Mouse (Mus musculus) hindlimb bud, embryonic 11.5 days (tissue): ENCODE measurements at regions not wholly inside any gene's neighbourhood (a gene's known extent, or its start where the extent isn't known, plus 50 kb on each side); places are given as distances from the start of the nearest gene placed in this dataset.
A peak's percentile ranks its signal among the peaks of the same experiment; 100 is the strongest.

Experiments used
- DNase-seq: peaks from one replicate; pipeline ENCODE4 v3.0.0-alpha.2; 2012; ENCODE audit warnings: low read depth, low spot score; ENCODE audit errors: extremely low spot score

DNA sequence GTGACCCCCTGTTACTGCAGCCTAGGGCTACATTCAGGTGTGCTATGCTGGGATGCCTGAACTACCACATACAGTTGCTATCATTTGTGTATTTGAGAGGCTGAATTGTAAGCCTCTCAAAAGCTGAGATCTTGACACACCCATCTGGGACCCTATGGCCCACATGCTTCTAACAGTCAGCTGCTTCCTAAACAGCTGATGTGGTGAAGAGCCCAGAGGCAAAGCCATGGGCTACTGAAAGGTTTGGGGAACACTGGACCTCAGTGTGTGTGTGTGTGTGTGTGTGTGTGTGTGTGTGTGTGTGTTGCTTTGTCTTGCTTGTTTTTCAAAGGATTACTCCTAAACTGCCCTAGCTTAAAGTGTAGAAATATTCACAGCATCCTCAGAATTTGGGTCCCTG, 75.0 kb downstream of the Lbh start:
- DNase-seq = no peak

DNA sequence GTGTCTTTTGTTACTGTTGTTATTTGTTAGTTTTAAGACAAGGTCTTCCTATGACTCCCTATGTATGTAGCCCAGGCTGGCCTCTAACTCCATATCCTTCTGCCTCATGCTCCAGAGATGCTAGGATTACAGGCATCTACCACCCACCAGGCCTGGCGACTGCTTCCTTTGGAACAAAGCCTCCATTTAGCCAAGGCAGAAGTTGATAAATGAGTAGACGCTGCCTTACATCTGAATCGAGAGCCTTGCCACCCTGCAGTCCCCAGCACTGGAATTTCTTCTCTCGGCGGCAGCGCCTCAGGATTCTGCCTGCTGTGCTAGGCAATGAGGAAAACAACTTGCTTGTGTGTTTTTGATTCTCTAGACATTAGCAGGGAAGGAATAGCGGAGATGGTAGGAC, 75.5 kb downstream of the Lbh start:
- DNase-seq = no peak

DNA sequence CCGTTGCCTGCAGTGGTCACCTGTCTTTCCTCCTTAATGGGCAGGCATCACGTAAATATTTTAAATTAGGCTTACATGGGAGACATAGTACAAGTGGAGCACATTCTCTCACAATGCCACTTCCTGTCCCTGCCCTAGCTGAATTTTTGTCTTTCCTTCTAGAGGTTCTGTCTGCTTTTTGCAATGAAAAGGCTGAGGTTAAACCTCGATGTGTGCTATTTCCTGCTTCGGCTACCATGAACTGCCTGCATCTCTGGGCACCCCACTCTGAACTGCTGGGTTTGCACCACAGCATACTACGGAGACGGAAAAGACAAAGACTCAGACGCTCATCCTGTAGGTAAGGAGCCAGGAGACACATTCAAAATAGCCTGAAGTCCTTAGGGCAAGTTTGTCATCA, 78.4 kb downstream of the Lbh start:
- no peak for DNase-seq

DNA sequence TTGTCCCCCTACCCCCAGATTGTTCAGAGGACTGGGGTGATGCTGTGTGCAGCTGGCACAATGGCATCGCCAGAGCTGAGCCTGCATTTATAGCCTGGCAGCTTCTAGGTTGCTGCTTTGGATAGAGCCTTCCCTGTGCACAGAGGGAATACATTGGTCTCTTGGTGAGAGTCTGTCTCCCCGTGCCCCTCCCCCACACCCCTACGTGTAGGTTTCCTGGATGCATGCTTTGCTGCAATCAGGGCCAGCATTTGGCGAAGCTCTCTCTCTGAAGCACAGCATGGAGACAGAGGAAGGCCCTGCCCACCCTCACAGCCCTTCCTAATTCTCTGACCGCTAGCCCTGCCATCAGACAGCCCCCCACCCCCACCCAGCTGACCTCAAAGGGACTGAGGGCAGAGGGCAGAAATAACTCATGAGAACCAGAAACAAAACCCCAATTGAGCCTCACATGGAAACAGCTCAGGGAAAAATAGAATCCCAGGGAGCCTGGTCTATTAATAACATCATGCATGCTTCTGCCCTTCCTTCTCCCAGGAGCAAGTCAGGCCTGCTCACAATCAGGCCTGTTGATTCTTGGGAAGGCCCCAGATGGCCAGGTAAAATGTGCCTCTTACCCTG, 79.3 kb downstream of the Lbh start:
- no peak for DNase-seq

DNA sequence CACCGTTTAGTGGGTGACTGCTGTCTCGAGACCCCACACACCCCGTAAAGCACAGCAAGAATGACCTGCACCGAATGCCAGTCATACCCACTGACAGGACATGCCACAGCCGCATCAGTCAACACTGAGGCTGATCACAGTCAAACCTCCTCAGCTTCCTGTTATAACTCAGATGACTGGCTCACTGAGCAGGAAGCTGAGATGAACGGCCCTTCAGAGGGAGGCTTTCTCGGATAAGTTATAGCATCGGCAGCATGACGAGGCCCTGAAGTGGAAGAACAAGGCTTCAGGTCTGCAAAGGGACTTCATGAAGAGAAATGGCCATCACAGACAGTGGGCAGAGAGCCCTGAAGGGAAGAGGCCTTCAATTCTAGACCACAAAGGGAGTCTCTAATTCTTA, 87.0 kb downstream of the Lbh start:
- DNase-seq = no peak

DNA sequence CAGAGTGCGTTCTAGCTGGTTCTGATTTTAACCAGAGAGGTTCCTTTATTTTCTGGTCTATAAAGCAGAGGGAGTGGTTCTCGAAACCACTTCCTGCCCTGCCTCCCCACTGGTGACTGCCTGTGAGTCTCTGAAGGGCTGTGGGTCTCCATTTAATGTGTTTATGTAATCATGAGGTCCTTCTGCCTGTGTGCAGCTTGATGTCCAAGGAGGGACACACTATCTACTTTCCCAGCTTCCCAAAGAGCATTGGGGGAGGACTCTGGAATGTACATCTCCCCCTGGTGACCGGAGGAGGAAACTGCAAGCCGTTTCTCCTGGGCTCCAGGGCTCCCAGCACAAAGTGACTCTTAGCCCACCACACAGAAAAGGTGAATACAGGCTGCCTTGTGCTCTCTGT, 90.8 kb downstream of the Lbh start:
- DNase-seq = no peak

DNA sequence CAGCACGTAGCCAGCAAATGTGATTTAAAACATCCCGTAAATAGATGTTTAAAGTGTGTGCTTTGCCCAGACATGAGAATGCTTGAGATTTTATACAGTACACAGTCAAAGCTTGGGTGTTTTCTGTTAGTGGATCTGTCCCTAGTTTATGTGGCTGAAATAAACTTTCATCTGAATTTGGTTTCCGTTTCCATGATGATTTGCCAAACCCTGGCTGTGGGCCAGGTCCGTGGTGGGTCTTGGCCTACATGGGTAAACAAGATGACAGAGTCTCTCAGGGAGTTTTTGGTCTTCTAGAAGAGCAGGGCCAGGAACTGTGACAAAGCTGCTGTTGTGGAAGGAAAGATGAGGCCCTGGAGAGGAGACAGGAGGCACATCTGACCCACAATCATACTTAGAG, 91.9 kb downstream of the Lbh start:
- DNase-seq = no peak

DNA sequence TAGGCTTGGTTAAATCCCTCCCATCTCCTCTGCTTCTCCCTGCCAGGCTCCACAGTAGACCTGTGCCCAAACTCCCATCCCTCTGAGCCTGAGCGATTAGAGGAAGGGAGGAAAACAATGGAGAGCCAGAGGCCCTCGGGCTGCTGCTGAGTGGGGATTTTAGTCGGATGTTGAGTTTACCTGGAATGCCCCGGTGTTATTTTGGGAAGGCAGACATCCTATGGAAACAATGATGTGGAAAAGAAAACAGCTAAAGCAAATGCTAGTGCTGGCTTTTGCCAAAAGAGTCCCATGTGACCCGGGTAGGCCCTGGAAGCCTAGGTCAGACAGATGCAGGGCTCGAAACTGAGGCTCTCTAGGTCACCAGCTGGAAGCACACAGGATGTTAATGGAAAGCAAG, 94.3 kb downstream of the Lbh start:
- no peak for DNase-seq

DNA sequence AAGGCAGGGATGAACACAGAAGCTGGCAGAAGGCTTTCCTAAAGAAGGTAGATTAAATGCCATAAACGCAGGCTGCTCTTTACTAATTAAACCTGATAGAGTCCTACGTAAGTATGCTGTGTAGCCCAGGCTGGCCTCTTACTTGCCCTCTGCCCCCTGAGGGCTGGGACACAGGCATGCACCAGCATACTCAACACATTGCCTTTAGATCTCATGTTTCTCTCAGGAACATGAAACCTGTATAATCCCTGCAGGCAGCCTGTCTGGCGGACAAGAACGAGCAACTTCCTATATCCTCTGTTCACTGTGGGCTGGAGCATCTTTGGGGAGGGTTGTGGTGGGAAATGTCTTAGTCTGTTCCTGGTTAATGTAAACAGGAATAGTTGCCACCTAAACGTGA, 94.8 kb upstream of the Lclat1 start:
- no peak for DNase-seq

DNA sequence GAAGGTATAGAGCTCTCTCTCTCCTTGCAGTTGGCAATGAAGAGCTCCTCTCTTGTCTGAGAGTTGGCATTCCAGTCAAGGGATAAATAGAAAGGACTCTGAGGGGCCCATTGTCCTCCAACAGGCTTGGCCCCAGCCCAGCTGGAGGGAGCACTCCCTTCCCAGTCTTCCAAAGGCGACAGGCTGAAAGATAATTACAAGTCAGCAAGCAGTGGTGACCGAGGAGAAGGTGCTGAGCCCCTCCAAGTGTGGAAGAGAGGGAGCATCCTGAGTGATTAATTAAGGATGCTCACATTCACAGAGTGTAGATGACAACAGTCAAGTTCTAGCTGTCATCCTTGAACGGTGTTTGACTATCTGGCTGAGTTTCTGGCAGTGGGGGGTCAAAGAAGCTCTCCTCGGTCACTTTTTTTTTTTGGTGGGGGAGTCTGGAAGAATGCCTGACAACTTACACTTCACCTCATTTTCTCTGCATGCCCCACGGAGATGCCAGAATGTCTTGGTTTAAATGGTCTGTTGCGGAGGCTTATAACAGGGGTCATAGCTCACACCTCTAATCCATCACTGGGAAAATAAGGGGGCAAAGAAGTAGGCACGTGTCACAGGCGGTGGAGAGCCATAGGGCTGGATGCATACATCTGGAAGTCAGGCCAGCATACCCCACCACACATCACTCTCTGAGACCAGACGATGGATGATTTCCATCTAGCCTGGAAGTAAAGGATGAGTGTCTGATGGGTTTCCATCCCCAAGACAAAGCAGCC, 93.5 kb upstream of the Lclat1 start:
- DNase-seq = no peak

DNA sequence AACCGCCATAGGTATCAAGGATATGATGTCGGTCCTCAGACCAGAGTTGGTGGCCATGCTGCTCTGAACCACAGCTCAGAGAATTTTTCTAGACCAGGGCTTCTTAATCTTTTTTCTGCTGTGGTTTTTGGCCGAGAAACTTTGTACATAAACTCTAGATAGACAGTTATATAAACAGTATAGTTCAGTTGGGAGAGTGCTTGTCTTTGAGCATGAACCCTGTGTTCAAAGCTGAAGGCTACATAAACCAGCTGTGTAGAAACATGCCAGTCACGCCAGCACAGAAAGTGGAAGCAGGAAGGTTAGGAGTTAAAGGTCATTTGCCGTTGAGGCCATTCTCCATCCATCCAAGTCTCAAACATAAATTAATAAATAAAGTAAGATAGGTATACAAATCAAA, 90.6 kb upstream of the Lclat1 start:
- no peak for DNase-seq

DNA sequence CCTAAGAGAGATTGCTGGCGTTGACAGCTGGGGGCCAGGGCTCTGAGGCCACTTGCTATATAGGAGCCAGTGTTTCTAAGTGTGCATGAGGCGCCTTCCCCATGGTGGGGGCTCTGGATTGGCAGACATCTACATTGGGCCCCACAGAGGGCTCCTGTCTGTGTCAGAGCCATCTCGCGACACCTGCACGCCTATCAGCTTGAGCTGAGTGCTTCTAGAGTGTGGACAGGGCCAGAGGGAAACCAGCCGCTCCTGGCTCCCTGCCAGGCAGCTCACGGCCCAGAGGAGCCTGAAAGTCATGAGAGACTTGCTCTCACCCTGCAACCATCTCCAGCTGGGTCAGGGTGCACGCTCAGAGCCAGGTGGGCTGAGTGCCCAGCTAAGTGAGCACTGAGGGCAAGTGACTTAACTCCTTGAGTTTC, 85.1 kb upstream of the Lclat1 start:
- DNase-seq = no peak

DNA sequence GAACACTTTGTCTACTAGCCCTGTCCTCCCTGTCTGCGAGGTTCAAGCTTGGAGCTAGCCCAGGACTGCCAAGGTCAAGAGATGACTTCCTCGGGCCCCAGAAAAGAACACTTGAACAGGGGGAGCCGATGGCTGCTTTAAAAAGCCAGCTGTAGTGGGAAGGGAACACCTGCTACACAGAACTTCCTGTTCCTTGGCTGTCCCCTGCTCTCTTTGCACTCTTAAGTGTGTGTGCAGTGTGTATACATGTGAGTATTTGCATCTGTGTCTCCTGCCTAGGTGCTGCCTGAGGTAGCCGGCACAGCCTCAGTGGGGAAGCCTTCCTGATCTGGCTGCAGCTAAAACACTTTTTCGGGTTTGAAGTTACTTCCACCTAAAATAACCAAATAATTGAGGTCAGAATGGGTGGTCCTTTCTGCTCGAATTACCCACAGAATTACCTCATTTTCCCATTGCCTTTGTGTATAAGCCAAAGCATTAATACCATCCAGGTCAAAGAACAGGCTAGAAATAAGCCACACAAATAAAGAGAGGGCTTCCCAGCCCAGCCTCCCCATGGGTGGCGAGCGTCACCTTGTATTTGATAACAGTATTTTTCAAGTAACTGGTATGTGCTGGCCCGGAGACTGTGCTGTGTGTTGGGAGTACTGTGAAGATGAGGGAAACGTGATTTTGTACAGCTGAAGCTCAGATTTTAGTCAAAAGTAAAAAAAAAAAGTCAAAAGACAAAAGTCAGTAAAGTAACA, 84.2 kb upstream of the Lclat1 start:
- no peak for DNase-seq

DNA sequence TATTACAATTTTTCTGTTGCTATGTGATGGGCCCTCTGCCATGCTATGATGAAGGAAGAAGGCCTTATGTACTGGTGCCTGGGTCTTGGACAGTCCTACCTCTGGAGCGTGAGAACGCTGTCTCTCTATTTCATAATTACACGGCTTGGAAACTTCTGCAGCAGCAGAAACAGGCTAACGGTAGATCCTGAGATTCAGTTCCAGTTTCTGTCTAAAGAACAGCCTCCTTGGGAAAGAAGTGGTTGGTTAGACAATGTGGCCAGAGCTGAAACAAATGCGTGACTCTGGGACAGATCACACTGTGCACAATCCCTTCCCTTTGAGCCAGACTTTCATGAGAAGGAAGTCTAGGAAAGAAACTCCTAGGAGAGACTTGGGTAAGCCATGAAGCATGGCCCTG, 80.7 kb upstream of the Lclat1 start:
- no peak for DNase-seq

DNA sequence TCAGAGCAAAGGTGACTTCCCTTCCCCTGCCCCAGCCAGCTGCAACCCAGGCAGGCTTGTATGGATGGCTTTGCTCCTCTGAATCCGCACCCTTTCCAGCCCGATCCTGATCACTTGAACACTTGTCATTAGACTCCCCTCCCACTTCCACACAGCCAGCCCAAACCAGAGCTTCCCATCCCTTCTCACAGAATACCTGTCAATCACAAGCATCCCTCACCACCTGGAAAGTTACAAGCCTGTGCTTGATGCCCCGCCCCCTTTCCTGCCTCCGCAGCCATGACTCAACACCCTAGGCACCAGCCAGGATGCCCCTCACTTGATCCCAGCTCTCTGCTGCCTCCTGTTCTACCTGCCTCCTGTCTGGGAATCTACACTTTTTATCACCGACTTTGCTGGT, 76.0 kb upstream of the Lclat1 start:
- no peak for DNase-seq

DNA sequence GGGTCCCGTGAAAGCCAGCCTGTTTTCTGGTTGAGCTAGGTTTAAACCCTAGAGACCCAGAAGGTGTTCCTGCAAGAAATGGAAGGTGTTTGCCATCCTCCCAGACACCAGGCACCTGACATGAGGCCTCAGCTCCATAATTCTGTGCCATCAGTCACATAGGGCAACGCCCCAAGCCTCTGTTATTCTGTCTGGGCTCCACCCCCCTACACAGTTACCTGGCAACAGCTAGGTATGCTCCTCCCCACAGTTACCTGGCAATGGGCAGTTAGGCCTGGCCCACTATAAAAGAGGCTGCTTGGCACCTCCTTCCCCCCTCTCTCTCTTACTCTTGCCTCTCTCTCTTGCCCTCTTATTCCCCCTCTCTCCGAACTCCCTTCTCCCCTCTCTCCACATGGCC, 75.5 kb upstream of the Lclat1 start:
- DNase-seq = no peak

DNA sequence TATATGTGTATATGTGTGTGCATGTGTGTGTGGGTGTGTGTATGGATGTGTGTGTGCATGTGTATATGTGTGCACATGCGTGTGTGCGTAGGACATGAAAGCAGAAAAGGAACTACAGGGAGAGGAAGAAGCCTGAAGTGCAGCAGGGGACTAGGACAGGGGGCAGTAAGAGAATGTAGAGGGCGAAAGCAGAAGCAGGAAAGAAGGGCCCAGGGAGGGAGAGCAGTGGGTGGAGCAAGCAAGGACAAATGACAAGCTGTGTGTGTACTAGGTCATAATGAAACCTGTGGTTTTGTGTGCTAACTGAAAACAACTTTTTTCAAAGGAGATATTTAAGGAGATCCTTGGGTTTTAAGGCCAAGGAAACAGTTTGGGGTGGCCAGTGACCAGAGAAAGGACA, 73.4 kb upstream of the Lclat1 start:
- no peak for DNase-seq

DNA sequence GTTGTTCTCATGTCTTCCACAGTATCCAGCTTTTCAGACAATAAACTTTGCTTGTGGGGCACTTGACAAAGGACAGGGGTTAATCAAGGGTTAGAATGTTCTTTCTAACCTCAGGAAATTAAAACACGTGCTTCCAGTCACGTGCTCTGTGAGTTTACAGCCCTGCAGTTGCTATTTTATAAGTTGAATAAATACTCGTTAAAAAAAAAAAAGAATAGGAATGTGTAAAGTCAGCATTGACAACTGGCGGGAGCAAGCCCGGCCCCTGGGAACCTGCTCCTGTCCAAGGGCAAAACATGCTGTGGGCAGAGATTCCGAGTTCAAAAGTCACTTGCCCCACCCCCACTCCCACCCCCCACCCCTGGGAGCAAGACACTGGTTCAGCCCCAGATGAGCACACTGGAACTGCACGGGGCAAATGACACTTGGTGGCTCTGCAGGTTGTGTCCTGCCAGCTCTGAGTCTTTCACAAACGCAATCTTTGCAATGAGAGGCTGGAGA, 72.8 kb upstream of the Lclat1 start:
- no peak for DNase-seq

DNA sequence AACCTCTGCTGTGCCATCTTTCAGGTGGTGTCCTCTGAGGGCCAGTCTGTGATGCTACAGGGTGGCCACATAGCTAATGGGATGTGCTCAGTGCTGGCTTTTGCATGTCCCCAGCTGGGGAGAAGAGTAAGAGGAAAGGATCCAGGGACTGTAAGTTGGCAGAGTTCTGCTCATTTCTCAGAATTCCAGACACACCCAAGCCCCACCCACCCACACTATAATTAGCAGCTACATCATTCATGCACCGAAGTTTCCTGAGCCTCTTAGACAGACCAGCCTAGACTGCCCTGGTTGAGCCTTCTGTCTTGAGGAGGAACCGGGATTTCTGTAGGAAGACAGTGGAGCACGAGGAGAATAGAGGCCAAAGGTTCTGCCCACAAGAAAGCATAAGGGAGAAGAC, 70.9 kb upstream of the Lclat1 start:
- no peak for DNase-seq

DNA sequence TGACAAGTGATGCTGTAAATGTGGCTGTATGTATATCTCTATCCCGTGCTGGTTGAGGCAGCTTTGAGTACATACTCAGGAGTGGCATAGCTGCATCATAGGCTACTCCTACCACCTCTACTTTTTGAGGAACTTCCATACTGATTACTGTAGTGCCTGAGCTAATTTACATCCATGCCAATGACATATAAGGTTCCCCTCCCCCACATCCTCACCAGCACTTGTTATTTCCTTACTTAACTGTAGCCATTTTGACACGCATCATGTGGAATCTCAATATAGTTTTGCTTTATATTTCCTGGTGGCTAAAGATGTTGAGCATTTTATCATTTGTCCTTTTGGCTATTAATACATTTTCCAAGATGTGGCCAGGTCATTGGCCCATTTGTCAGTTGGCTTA, 69.2 kb upstream of the Lclat1 start:
- no peak for DNase-seq

DNA sequence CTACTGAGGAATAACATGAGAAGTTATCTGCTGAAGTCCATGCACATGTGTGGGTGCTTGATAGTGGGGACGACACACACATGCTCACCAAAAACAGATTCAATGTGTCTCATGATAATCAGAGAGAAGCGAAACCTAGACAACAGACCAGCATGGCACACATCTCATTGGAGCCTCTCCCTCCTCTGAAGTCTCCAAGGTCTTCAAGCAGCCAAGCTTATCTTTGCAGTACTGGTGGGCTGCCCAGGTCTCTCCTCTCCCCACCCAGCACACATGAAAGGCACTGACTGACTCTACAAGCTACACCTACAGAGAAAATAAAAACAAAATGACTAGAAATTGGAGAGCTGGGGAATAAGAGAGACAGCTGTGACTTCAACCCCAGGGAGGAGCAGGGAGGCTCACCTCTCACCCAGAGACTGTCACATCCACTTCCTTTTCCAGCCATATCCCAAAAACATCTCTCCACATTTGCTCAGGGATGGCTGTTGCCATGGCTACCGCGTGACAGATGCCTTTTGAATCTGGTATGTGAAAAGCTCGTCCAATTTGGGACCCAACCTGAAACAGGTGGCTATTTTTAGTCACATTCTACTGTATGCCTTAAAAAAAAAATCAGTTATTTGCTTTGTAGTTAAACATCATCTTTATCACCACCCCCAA, 62.7 kb upstream of the Lclat1 start:
- DNase-seq = no peak

DNA sequence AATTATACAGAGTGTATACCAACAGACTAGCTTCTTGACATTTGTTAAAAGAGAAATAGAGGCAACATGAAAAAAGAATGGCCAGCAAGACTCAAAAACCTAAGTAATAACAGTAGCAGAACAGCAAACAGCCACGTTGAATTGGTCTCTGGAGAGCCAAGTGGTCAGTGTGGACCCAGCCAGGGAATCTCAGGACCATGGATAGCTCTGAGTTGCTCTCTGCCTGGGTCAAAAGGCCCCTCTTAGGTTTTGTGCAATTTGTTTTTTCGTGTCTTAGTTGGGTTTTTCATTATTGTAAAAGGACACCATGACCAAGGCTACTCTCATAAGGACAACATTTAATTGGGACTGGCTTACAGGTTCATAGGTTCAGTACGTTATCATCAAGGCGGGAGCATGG, 60.8 kb upstream of the Lclat1 start:
- DNase-seq = peak; percentile 37
